Mouse (Mus musculus) MEL (cell line): ENCODE measurements around the gene Adgrf2.

ENCODE experiments used
- BHLHE40 ChIP-seq: IDR thresholded peaks from 2 replicates; pipeline ENCODE4 v1.6.1; 2012; ENCODE audit warnings: low read depth, mild to moderate bottlenecking, inconsistent platforms, low read length, improper control_type of control experiment, borderline replicate concordance
- CTCF ChIP-seq, 3 experiments: IDR thresholded peaks in 2 of 3; conservative IDR thresholded peaks in 1 of 3; 2 replicates each; pipeline ENCODE4 v1.5.1; 2011 to 2012; ENCODE audit warnings: low read length in 3 of 3, low read depth in 2 of 3, mild to moderate bottlenecking in 2 of 3, improper control_type of control experiment in 1 of 3, inconsistent platforms in 1 of 3, mixed read lengths in 1 of 3, moderate library complexity in 1 of 3; ENCODE audit not compliant: control insufficient read depth in 1 of 3, insufficient read depth in 1 of 3, poor library complexity in 1 of 3, severe bottlenecking in 1 of 3
- ELF1 ChIP-seq: IDR thresholded peaks from 2 replicates; pipeline ENCODE4 v1.6.1; 2014; ENCODE audit warnings: low read depth, mild to moderate bottlenecking, inconsistent platforms, low read length, improper control_type of control experiment, moderate library complexity
- EP300 ChIP-seq, 2 experiments: IDR thresholded peaks; 2 replicates each; pipeline ENCODE4 v1.6.1; 2011; ENCODE audit warnings: improper control_type of control experiment in 2 of 2, low read length in 2 of 2, low read depth in 1 of 2, mild to moderate bottlenecking in 1 of 2
- ETS1 ChIP-seq: IDR thresholded peaks from 2 replicates; pipeline ENCODE4 v1.6.1; 2012; ENCODE audit warnings: low read depth, mild to moderate bottlenecking, inconsistent platforms, low read length, improper control_type of control experiment, moderate library complexity
- GABPA ChIP-seq: IDR thresholded peaks from 2 replicates; pipeline ENCODE4 v1.6.1; 2012; ENCODE audit warnings: low read depth, mild to moderate bottlenecking, inconsistent platforms, low read length, improper control_type of control experiment, moderate library complexity
- GATA1 ChIP-seq: IDR thresholded peaks from 2 replicates; pipeline ENCODE4 v1.6.1; 2011; ENCODE audit warnings: low read depth, low read length, improper control_type of control experiment
- JUND ChIP-seq: IDR thresholded peaks from 2 replicates; pipeline ENCODE4 v1.6.1; 2011; ENCODE audit warnings: low read depth, mild to moderate bottlenecking, improper control_type of control experiment, low read length
- MAX ChIP-seq: IDR thresholded peaks from 2 replicates; pipeline ENCODE4 v1.6.1; 2011; ENCODE audit warnings: low read length, improper control_type of control experiment
- POLR2AphosphoS2 ChIP-seq: IDR thresholded peaks from 2 replicates; pipeline ENCODE4 v1.6.1; 2011; ENCODE audit warnings: low read length, improper control_type of control experiment
- POLR2AphosphoS5 ChIP-seq: IDR thresholded peaks from 2 replicates; pipeline ENCODE4 v1.6.1; 2012; ENCODE audit warnings: low read depth, borderline replicate concordance, mild to moderate bottlenecking, inconsistent platforms, low read length, moderate library complexity, mixed read lengths
- TAL1 ChIP-seq: IDR thresholded peaks from 2 replicates; pipeline ENCODE4 v1.6.1; 2012; ENCODE audit warnings: mild to moderate bottlenecking, inconsistent platforms, low read length, moderate library complexity, mixed read lengths

DNA sequence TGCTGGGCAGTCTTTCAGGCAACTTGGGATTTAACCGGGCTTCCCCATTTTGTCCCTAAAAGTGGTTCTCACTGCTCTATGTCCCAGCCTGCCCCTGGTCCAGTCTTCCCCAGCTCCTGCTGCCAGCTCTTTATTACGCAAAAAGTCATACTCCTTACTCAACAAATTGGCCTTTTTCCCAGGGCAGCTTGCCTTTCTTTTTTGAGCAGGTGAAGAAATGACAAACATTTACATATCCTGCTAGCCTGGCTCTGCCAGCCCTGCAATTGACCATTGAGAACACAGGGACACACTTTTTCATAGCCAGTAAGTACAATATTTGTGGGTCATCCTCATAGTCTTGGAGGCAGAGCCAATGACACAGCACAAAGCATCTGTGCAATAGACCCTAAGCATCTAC is 10.2 kb upstream of the Adgrf2 start:
- no peak for TF ChIP-seq GATA1
- TF ChIP-seq TAL1: no peak
- no peak for TF ChIP-seq EP300 (IDR thresholded peaks at IDR 0.05; ENCODE audit: low read depth in 1 of 2, low read length in 2 of 2)
- no peak for TF ChIP-seq JUND
- TF ChIP-seq CTCF (IDR thresholded peaks at IDR 0.05 in 2 of 3, conservative IDR thresholded peaks at IDR 0.05 in 1 of 3; ENCODE audit: control insufficient read depth in 1 of 3, insufficient read depth in 1 of 3, low read depth in 2 of 3, low read length in 3 of 3, poor library complexity in 1 of 3, severe bottlenecking in 1 of 3): no peak
- TF ChIP-seq MAX: no peak
- no peak for TF ChIP-seq GABPA
- no peak for TF ChIP-seq ELF1
- no peak for TF ChIP-seq BHLHE40
- TF ChIP-seq POLR2AphosphoS2: no peak
- TF ChIP-seq POLR2AphosphoS5: no peak
- TF ChIP-seq ETS1: no peak
